Mouse (Mus musculus) heart, embryonic 11.5 days (tissue): Measurements from ENCODE around the gene Chst3. TPM values are rescaled to one million over a fixed set of nuclear protein-coding genes. Genes with fewer than 3 reads are reported as not detected.
A peak's percentile ranks its signal among the peaks of the same experiment; 100 is the strongest.

Experiments used
- ATAC-seq: fragments of 200-750 bp; cut with Nextera tagmentation; replicated peaks from 2 replicates; pipeline ENCODE4 v1.8.0; 2017; ENCODE audit warnings: moderate library complexity; ENCODE audit not compliant: insufficient number of reproducible peaks, low FRiP score, low TSS enrichment
- H3K27ac ChIP-seq: fragments of 300-500 bp; sonication (generic); 2 replicates; pipeline ENCODE4 v1.5.1; 2014; ENCODE audit warnings: mild to moderate bottlenecking, low read depth, low read length
- H3K27me3 ChIP-seq: fragments of 300-500 bp; sonication (generic); 2 replicates; pipeline ENCODE4 v1.6.1; 2014; ENCODE audit warnings: mild to moderate bottlenecking, low read length, mixed read lengths; ENCODE audit not compliant: control insufficient read depth, insufficient read depth
- H3K36me3 ChIP-seq: fragments of 300-500 bp; sonication (generic); 2 replicates; pipeline ENCODE4 v1.6.1; 2014; ENCODE audit warnings: mild to moderate bottlenecking, low read length, moderate library complexity, mixed read lengths; ENCODE audit not compliant: control insufficient read depth, insufficient read depth
- H3K4me1 ChIP-seq: fragments of 300-500 bp; sonication (generic); 2 replicates; pipeline ENCODE4 v1.6.1; 2014; ENCODE audit warnings: low read length; ENCODE audit not compliant: control insufficient read depth, insufficient read depth
- H3K4me2 ChIP-seq: fragments of 300-500 bp; sonication (generic); 2 replicates; pipeline ENCODE4 v1.6.1; 2014; ENCODE audit warnings: mild to moderate bottlenecking, moderate library complexity
- H3K4me3 ChIP-seq: fragments of 300-500 bp; sonication (generic); 2 replicates; pipeline ENCODE4 v1.5.1; 2014; ENCODE audit warnings: low read depth, low read length
- H3K9ac ChIP-seq: fragments of 300-500 bp; sonication (generic); 2 replicates; pipeline ENCODE4 v1.6.1; 2014; ENCODE audit warnings: mild to moderate bottlenecking, low read depth, low read length, moderate library complexity
- H3K9me3 ChIP-seq: fragments of 300-500 bp; sonication (generic); replicated peaks from 2 replicates; pipeline ENCODE4 v1.6.1; 2016; ENCODE audit warnings: low read length; ENCODE audit not compliant: control insufficient read depth
- WGBS: fragments of 180-500 bp; shearing (Covaris S2); extraction: QIAGEN DNeasy Blood & Tissue Kit; methylation state at CpG from one replicate; pipeline ENCODE4 v1.1.7; 2014; ENCODE audit not compliant: insufficient replicate concordance; 5-methylcytosine and 5-hydroxymethylcytosine counted together
- polyA plus RNA-seq: library from polyadenylated mRNA; unstranded; fragments of >200 nt; fragmentation: Nextera tagmentation; extraction: Ambion mirVana; gene quantifications from 2 replicates; pipeline ENCODE4 v1.2.1, GENCODE M21; 2014

The Chst3 gene
- polyA plus RNA-seq: 0.57 and 0.73 TPM in 2 replicates

DNA sequence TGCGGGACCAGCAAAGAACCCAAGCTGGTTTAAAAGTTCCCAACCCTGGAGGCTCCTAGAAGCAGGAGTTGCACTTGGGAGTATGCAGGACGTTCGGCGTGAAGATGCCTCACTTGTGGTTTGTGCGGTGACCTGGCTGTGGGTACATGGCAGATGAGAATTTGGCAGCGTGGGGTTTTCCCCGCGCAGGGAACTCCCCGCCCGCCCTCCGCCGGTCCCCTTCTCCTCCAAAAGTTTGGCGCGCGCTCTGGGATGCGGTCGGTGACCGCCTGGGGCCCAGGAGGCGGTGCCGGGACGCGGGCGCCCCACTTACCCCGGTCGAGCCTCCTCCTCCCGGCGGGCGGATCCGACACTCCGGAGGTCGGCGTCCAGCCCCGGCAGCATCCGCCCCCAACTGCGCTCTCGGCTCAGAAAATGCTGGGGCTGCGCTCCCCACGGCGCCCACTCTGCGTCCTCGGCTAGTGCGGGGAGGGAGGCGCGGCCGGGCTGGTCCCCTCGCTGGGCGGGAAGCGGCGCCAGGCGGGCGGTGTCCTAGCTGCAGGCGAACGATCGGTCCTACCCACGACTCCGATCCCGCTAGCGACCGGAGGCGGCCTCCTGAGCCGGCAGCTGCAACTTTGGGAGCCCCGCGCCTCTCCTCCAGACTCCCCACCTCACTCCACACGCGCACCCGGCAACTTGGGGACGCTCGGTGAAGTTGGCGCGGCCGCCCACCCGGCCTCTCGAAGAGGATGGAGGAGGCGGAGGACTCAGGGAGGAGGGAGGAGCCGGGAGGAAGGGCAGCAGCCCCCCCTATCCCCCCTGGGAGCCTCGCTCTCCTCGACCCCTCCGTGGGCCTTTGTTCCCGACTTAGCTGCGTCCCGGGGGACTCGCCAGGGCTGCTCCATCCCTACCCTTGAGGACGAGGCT lies at the start of gene Chst3:
Gene Chst3 (minus strand): TSS at position 670 of the 909 bp plus-strand sequence.
- ATAC-seq: peak; percentile 29
- Histone ChIP-seq H3K27me3 (peaks cover 60% of the 10 kb centered on the region), H3K27ac (no peak within 1 kb of the TSS; the same call in 1 of the 2 replicates)

DNA sequence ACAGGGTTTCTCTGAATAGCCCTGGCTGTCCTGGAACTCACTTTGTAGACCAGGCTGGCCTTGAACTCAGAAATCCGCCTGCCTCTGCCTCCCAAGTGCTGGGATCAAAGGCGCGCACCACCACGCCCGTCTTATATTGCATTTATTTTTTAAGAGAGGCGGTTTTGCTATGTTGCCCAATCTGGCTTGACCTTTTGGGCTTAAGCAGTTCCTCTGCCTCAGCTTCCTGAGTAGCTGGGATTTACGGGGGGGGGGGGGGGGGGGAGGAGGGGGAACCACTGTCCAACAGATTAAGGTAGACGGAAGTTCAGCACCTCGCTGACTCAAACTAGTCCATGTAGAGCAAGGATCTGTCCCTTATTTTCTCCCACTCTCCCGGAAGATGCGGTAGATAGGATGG lies 49.7 kb upstream of the Chst3 start:
- H3K9me3 ChIP-seq: no peaks in the 10 kb centered on the region
- H3K27ac ChIP-seq: no peak overlapping the region
- peaks cover 16% of the 10 kb centered on the region for H3K4me1 ChIP-seq
- no peak for ATAC-seq
- no peaks in the 10 kb centered on the region for H3K36me3 ChIP-seq
- 85% methylated on average over 10 of the region's 11 CpGs for WGBS
- no peak overlapping the region for H3K4me3 ChIP-seq
- H3K4me2 ChIP-seq: no peak overlapping the region
- no peak overlapping the region for H3K9ac ChIP-seq
- no peaks in the 10 kb centered on the region for H3K27me3 ChIP-seq

More for the DNA sequence above, at the start of gene Chst3:
- WGBS: under 1% methylated on average over 62 of the region's 83 CpGs
- Histone ChIP-seq H3K9me3 (no peaks in the 10 kb centered on the region), H3K4me1 (peaks cover 4% of the 10 kb centered on the region; the same call in 1 of the 2 replicates), H3K4me3 (peak within 1 kb of the TSS; percentile 66), H3K4me2 (peak within 1 kb of the TSS; percentile 92), H3K36me3 (no peaks in the 10 kb centered on the region), H3K9ac (peak within 1 kb of the TSS; percentile 63)

DNA sequence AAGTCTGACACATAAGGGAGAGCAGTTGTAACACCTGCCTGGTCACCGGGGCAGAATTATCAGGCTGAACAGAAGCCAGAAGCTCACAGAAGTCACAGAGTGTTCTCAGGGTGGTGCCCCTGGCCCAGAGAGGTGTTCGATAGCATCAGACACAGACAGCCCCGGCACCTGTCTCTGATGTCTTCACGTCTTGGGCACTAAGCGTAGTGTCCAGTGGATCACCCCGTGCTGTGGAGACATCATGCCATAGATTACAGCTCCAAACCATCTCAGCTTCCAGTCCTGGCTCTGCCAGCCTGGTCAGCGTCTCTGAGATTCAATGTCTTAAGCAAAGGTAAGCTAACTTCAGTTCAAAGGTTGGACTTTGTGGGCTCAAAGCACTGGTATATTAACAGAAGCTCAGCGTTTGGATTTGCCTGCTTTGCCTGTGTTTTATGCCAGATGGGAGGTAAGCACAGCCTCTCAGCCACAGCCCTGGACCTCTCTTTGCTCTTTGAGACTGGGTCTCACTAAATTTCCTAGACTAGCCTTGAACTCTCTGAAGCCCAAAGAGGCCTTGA lies 47.9 kb upstream of the Chst3 start:
- Histone ChIP-seq H3K4me1 (peaks cover 15% of the 10 kb centered on the region), H3K4me2 (no peak overlapping the region), H3K9ac (no peak overlapping the region), H3K27ac (no peak overlapping the region), H3K36me3 (no peaks in the 10 kb centered on the region), H3K4me3 (no peak overlapping the region), H3K27me3 (no peaks in the 10 kb centered on the region), H3K9me3 (no peaks in the 10 kb centered on the region)
- WGBS: 79% methylated on average over 8 of the region's 8 CpGs
- ATAC-seq: no peak

DNA sequence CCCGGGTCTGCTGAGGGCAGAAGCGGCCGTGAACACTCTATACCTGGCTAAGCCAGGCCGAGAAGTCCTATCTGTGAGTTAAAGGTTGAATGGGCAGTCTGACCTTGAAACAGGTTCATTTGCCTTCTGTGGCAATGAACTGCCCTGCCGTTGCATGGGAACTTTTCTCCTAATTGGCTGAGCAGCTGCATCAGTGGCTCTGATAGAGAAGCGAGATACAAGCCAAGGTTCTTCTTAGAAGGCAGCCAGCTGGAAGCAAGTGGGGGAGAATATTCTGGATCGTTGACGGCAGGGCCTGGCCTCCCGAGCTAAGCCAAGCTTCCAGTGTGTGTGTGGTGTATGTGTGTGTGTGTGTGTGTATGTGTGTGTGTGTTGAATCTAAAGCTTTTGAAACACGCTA lies 46.2 kb upstream of the Chst3 start:
- Histone ChIP-seq H3K27ac (no peak overlapping the region), H3K36me3 (no peaks in the 10 kb centered on the region), H3K4me1 (peaks cover 14% of the 10 kb centered on the region), H3K9me3 (no peaks in the 10 kb centered on the region), H3K9ac (no peak overlapping the region), H3K4me2 (no peak overlapping the region), H3K4me3 (no peak overlapping the region), H3K27me3 (no peaks in the 10 kb centered on the region)
- 72% methylated on average over 10 of the region's 10 CpGs for WGBS
- no peak for ATAC-seq

- no peaks in the 10 kb centered on the region for H3K27me3 ChIP-seq
- H3K9ac ChIP-seq: no peak overlapping the region
- H3K4me1 ChIP-seq: peaks cover 9% of the 10 kb centered on the region
- H3K4me3 ChIP-seq: no peak overlapping the region
- H3K9me3 ChIP-seq: no peaks in the 10 kb centered on the region
- ATAC-seq: no peak
- no peak overlapping the region for H3K27ac ChIP-seq
- H3K36me3 ChIP-seq: no peaks in the 10 kb centered on the region
- no peak overlapping the region for H3K4me2 ChIP-seq
- WGBS: 82% methylated on average over 7 of the region's 7 CpGs
Observed at GRCm38 (mm10) chr10:60263351-60263750, 44.3 kb upstream of the Chst3 start.

DNA sequence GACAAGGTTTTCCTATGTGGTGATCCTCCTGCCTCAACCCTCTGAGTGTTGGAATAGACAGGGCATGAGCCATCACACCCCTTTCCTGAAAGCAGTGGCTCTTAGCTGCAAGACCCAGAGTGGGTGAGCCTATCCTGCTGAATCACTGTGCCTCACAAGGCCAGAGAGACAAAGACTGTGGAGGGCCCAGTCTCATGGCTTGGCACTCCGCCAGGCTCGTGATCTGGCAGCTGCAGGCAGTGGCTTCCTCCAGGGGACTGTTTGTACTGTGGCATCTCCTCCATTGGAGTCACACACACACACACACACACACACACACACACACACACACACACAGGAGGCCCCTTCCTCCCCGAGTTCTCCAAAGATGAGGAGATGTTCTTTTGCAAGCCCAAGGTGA lies 43.3 kb upstream of the Chst3 start:
- Histone ChIP-seq H3K36me3 (no peaks in the 10 kb centered on the region), H3K4me3 (no peak overlapping the region), H3K4me2 (no peak overlapping the region), H3K27me3 (no peaks in the 10 kb centered on the region), H3K4me1 (peaks cover 9% of the 10 kb centered on the region), H3K27ac (peak overlapping the region; percentile 42; the same call in 1 of the 2 replicates), H3K9ac (no peak overlapping the region), H3K9me3 (no peaks in the 10 kb centered on the region)
- ATAC-seq: peak; percentile 76
- WGBS: 48% methylated on average over 3 of the region's 3 CpGs

DNA sequence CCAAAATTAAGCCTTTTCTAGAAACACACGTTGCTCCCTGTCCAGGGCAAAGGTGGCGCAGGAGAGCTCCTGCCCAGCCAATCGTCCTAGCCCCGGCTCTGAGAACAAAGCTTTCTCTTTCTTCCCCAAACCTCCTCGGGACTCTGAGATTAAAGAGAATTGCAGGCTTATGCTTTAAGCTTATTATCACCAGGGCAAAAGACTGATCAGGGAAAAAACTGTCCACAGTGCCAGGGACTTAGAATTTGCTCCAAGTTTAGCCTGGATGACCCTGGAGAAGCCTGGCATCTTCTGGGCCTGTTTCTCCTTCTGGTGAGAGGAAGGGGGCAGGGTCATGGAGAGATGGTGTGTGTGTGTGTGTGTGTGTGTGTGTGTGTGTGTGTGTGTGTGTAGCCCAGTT lies 42.5 kb upstream of the Chst3 start:
- ATAC-seq: no peak
- Histone ChIP-seq H3K27ac (no peak overlapping the region), H3K36me3 (no peaks in the 10 kb centered on the region), H3K9me3 (no peaks in the 10 kb centered on the region), H3K4me3 (no peak overlapping the region), H3K27me3 (no peaks in the 10 kb centered on the region), H3K4me2 (no peak overlapping the region), H3K9ac (no peak overlapping the region), H3K4me1 (peaks cover 9% of the 10 kb centered on the region)
- 45% methylated on average over 5 of the region's 5 CpGs for WGBS

DNA sequence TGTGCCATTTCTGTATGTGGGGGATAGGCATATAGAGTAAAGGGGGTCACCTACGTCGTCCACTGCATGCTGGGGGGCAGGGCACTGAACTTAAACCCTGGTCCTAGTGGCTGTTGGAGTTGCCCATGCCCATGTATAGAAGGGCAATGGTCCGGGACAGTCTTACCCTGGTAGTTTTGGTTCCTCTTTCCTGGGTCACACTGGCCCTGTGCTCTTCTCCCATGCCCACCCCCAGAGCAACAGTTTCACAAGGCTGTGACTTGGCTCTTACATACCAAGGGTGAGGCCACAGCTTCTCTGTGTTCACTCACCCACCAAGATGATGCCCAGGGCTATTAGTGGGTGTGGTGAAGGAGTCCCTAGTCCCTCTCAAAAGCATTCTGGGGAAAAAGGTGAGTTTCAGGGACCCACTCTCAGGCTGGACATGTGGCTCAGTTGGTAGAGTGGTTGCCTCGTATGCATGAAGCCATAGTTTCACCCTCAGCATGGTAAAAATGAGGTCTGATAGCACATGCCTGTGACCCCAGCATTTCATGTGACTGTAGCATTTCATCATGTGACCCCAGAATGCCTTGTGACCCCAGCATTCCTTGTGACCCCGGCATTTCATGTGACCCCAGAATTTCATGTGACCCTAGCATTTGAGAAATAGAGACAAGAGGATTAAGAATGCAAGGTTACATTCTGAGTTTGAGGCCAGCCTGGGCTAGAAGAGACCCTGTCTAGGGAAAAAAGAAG lies 41.7 kb upstream of the Chst3 start:
- ATAC-seq: no peak
- H3K36me3 ChIP-seq: no peaks in the 10 kb centered on the region
- no peak overlapping the region for H3K4me2 ChIP-seq
- WGBS: 86% methylated on average over 5 of the region's 5 CpGs
- no peak overlapping the region for H3K9ac ChIP-seq
- no peaks in the 10 kb centered on the region for H3K9me3 ChIP-seq
- H3K27ac ChIP-seq: no peak overlapping the region
- H3K27me3 ChIP-seq: no peaks in the 10 kb centered on the region
- H3K4me3 ChIP-seq: no peak overlapping the region
- peaks cover 9% of the 10 kb centered on the region for H3K4me1 ChIP-seq
